Mouse (Mus musculus) mesoderm, embryonic 11.5 days (tissue): Measurements from ENCODE around the gene Fut11.

Experiments used
- DNase-seq: peaks from one replicate; pipeline ENCODE4 v3.0.0-alpha.2; 2012; ENCODE audit warnings: low read depth, low spot score

Gene Fut11

GRCm38 (mm10) chr14:20718443-20718842 is 23.7 kb downstream of the Fut11 start:
- DNase-seq: no peak

GRCm38 (mm10) chr14:20719767-20720166 is 25.0 kb downstream of the Fut11 start:
- DNase-seq: no peak

- DNase-seq: no peak
Observed at GRCm38 (mm10) chr14:20721371-20721770, 26.6 kb downstream of the Fut11 start.

GRCm38 (mm10) chr14:20723006-20723405 is 28.2 kb downstream of the Fut11 start:
- DNase-seq: no peak

GRCm38 (mm10) chr14:20724043-20724442 is 29.3 kb downstream of the Fut11 start:
- DNase-seq: peak; percentile 65

GRCm38 (mm10) chr14:20725660-20726339 is 31.0 kb downstream of the Fut11 start:
- no peak for DNase-seq

GRCm38 (mm10) chr14:20729871-20730270 is 35.1 kb downstream of the Fut11 start:
- no peak for DNase-seq

GRCm38 (mm10) chr14:20730853-20731602 is 36.3 kb downstream of the Fut11 start:
- no peak for DNase-seq

- no peak for DNase-seq
Observed at GRCm38 (mm10) chr14:20733041-20733951, 38.5 kb downstream of the Fut11 start.

GRCm38 (mm10) chr14:20733952-20734774 is 39.4 kb downstream of the Fut11 start, which contains the start of gene Ndst2:
Ndst2 (minus strand) TSS chr14:20734562.
- DNase-seq: peak; percentile 92

GRCm38 (mm10) chr14:20735052-20735451 is 40.3 kb downstream of the Fut11 start:
- DNase-seq: no peak

- no peak for DNase-seq
Observed at GRCm38 (mm10) chr14:20735892-20736390, 41.2 kb downstream of the Fut11 start.

- DNase-seq: peak; percentile 51
Observed at GRCm38 (mm10) chr14:20737306-20737705, 42.5 kb downstream of the Fut11 start.

- no peak for DNase-seq
Observed at GRCm38 (mm10) chr14:20738511-20738910, 43.7 kb downstream of the Fut11 start.

- no peak for DNase-seq
Observed at GRCm38 (mm10) chr14:20741301-20741700, 46.5 kb downstream of the Fut11 start.

GRCm38 (mm10) chr14:20743614-20744013 is 48.8 kb downstream of the Fut11 start:
- DNase-seq: no peak

- DNase-seq: no peak
Observed at GRCm38 (mm10) chr14:20746935-20747334, 52.2 kb downstream of the Fut11 start.

- no peak for DNase-seq
Observed at GRCm38 (mm10) chr14:20748388-20748787, 53.6 kb downstream of the Fut11 start.

- DNase-seq: no peak
Observed at GRCm38 (mm10) chr14:20749494-20750051, 54.8 kb downstream of the Fut11 start.

- DNase-seq: no peak
Observed at GRCm38 (mm10) chr14:20750503-20750902, 55.7 kb downstream of the Fut11 start.
